In genomic region chr7:96745956-96746355, GRCm38 (mm10) we compare ENCODE assay signal across 7 mouse cellular contexts.
DNase-seq lines count a peak whose midpoint lies in the region; ATAC-seq lines count a peak whose summit lies in the region.

No protein-coding gene starts in this region.

- peaks cover 4% of the 10 kb centered on the region; the same call in 1 of the 2 replicates for H3K27me3 ChIP-seq in forebrain, embryonic 12.5 days
- no peaks in the 10 kb centered on the region for H3K27me3 ChIP-seq in neural tube, embryonic 12.5 days (replicated peaks)

- 22% methylated on average over 6 of the region's 6 CpGs for WGBS in forebrain, embryonic 12.5 days
- 20% methylated on average over 6 of the region's 6 CpGs for WGBS in neural tube, embryonic 12.5 days

- ATAC-seq in forebrain, embryonic 12.5 days (ENCODE audit: low FRiP score): peak; percentile 93
- ATAC-seq in neural tube, embryonic 12.5 days (ENCODE audit: low FRiP score, low read depth): peak; percentile 85

- DNase-seq in ovary, postnatal 36 days (ENCODE audit: low spot score): peak; percentile 67
- no peak for DNase-seq in ovary, postnatal 14 days (ENCODE audit: low spot score)
- DNase-seq in left cerebral cortex, postnatal 4 days: peak; percentile 44
- no peak for DNase-seq in gastrocnemius, postnatal 10 days
- DNase-seq in adrenal gland, postnatal 25 days: no peak

- H3K9me3 ChIP-seq in forebrain, embryonic 12.5 days: no peaks in the 10 kb centered on the region
- no peaks in the 10 kb centered on the region for H3K9me3 ChIP-seq in neural tube, embryonic 12.5 days

- intact Hi-C loops in left cerebral cortex, postnatal 4 days (cut with DNase I): no loop called here

- no peaks in the 10 kb centered on the region for H3K36me3 ChIP-seq in forebrain, embryonic 12.5 days (replicated peaks)
- H3K36me3 ChIP-seq in neural tube, embryonic 12.5 days: no peaks in the 10 kb centered on the region

- H3K4me3 ChIP-seq in forebrain, embryonic 12.5 days (replicated peaks): no peak overlapping the region
- H3K4me3 ChIP-seq in neural tube, embryonic 12.5 days: no peak overlapping the region

- no peak overlapping the region; the same call in 1 of the 2 replicates for H3K4me2 ChIP-seq in forebrain, embryonic 12.5 days
- H3K4me2 ChIP-seq in neural tube, embryonic 12.5 days (replicated peaks): no peak overlapping the region

- peak overlapping the region; percentile 89 for H3K27ac ChIP-seq in forebrain, embryonic 12.5 days
- no peak overlapping the region for H3K27ac ChIP-seq in neural tube, embryonic 12.5 days

- H3K4me1 ChIP-seq in forebrain, embryonic 12.5 days: peaks cover 21% of the 10 kb centered on the region
- H3K4me1 ChIP-seq in neural tube, embryonic 12.5 days: peaks cover 15% of the 10 kb centered on the region

- no peak overlapping the region for H3K9ac ChIP-seq in forebrain, embryonic 12.5 days
- H3K9ac ChIP-seq in neural tube, embryonic 12.5 days: no peak overlapping the region

Comparison
In these comparisons a context has a peak if more than half of its experiments do, and no peak if none do; other contexts are left out.
1. DNase-seq: peak in ovary, postnatal 36 days (single experiment) and left cerebral cortex, postnatal 4 days (single experiment); none in ovary, postnatal 14 days (single experiment), gastrocnemius, postnatal 10 days (single experiment) and adrenal gland, postnatal 25 days (single experiment).